Mouse (Mus musculus): Measurements from ENCODE around the gene Brk1. TPM values are rescaled to one million over a fixed set of nuclear protein-coding genes. Genes with fewer than 3 reads are reported as not detected.

Brk1 gene
- 206 and 208 TPM in 2 replicates for polyA plus RNA-seq (2016; fragmentation: Nextera tagmentation; extraction: Ambion mirVana)

GRCm38 (mm10) chr6:113604432-113605223 is at the start of gene Brk1:
Gene Brk1, plus strand, starts transcription at chr6:113604772.
- Histone ChIP-seq H3K4me3 (peak within 1 kb of the TSS; percentile 84), H3K27ac (peak within 1 kb of the TSS; percentile 92)
- WGBS, result under 1% methylated on average over 65 of the region's 65 CpGs

GRCm38 (mm10) chr6:113559736-113560135 is 44.8 kb upstream of the Brk1 start:
- peaks cover 83% of the 10 kb centered on the region for H3K36me3 ChIP-seq
- no peaks in the 10 kb centered on the region for H3K9me3 ChIP-seq (replicated peaks)
- H3K4me3 ChIP-seq, result no peak overlapping the region
- no peak overlapping the region for H3K27ac ChIP-seq
- no peaks in the 10 kb centered on the region for H3K27me3 ChIP-seq (ENCODE audit: low read depth, poor library complexity, severe bottlenecking)
- DNase-seq (ENCODE audit: low spot score), result no peak
- WGBS, result 88% methylated on average over 6 of the region's 6 CpGs
- H3K4me1 ChIP-seq, result no peaks in the 10 kb centered on the region

More at GRCm38 (mm10) chr6:113604432-113605223, at the start of gene Brk1:
- H3K9me3 ChIP-seq (replicated peaks), result no peaks in the 10 kb centered on the region
- H3K27me3 ChIP-seq (ENCODE audit: low read depth, poor library complexity, severe bottlenecking), result no peaks in the 10 kb centered on the region
- H3K4me1 ChIP-seq, result peaks cover 29% of the 10 kb centered on the region
- peaks cover 28% of the 10 kb centered on the region for H3K36me3 ChIP-seq
- DNase-seq (ENCODE audit: low spot score), result peak; percentile 90

- Histone ChIP-seq H3K4me3 (no peak overlapping the region), H3K27me3 (ENCODE audit: low read depth, poor library complexity, severe bottlenecking) (no peaks in the 10 kb centered on the region), H3K27ac (no peak overlapping the region), H3K4me1 (no peaks in the 10 kb centered on the region), H3K9me3 (replicated peaks) (no peaks in the 10 kb centered on the region), H3K36me3 (peaks cover 98% of the 10 kb centered on the region)
- DNase-seq (ENCODE audit: low spot score), result no peak
- WGBS, result 94% methylated on average over 1 of the region's 1 CpGs
These were observed 40.0 kb upstream of the Brk1 start for GRCm38 (mm10) chr6:113564557-113564956.

GRCm38 (mm10) chr6:113576044-113576443 is 28.5 kb upstream of the Brk1 start:
- DNase-seq (ENCODE audit: low spot score), result no peak
- Histone ChIP-seq H3K36me3 (peaks cover 80% of the 10 kb centered on the region), H3K9me3 (replicated peaks) (no peaks in the 10 kb centered on the region), H3K4me1 (no peaks in the 10 kb centered on the region), H3K27ac (no peak overlapping the region), H3K4me3 (no peak overlapping the region), H3K27me3 (ENCODE audit: low read depth, poor library complexity, severe bottlenecking) (no peaks in the 10 kb centered on the region)
- WGBS, result 97% methylated on average over 6 of the region's 6 CpGs

- no peak for DNase-seq (ENCODE audit: low spot score)
- H3K4me3 ChIP-seq, result no peak overlapping the region
- no peaks in the 10 kb centered on the region for H3K9me3 ChIP-seq (replicated peaks)
- H3K4me1 ChIP-seq, result no peaks in the 10 kb centered on the region
- no peak overlapping the region for H3K27ac ChIP-seq
- peaks cover 74% of the 10 kb centered on the region for H3K36me3 ChIP-seq
- no peaks in the 10 kb centered on the region for H3K27me3 ChIP-seq (ENCODE audit: low read depth, poor library complexity, severe bottlenecking)
- WGBS, result 93% methylated on average over 3 of the region's 3 CpGs
These were observed 25.3 kb upstream of the Brk1 start for GRCm38 (mm10) chr6:113579306-113579705.

- DNase-seq (ENCODE audit: low spot score), result no peak
- 95% methylated on average over 4 of the region's 4 CpGs for WGBS
- no peak overlapping the region for H3K4me3 ChIP-seq
These were observed 21.5 kb upstream of the Brk1 start for GRCm38 (mm10) chr6:113583023-113583422.

GRCm38 (mm10) chr6:113585065-113585464 is 19.5 kb upstream of the Brk1 start:
- WGBS, result 95% methylated on average over 5 of the region's 5 CpGs

More at GRCm38 (mm10) chr6:113583023-113583422, 21.5 kb upstream of the Brk1 start:
- Histone ChIP-seq H3K27ac (no peak overlapping the region), H3K36me3 (peaks cover 73% of the 10 kb centered on the region), H3K9me3 (replicated peaks) (no peaks in the 10 kb centered on the region), H3K4me1 (no peaks in the 10 kb centered on the region), H3K27me3 (ENCODE audit: low read depth, poor library complexity, severe bottlenecking) (no peaks in the 10 kb centered on the region)

GRCm38 (mm10) chr6:113586466-113587183 is 17.9 kb upstream of the Brk1 start:
- H3K4me3 ChIP-seq, result no peak overlapping the region
- no peak overlapping the region for H3K27ac ChIP-seq
- no peak for DNase-seq (ENCODE audit: low spot score)
- no peaks in the 10 kb centered on the region for H3K9me3 ChIP-seq (replicated peaks)
- H3K36me3 ChIP-seq, result peaks cover 70% of the 10 kb centered on the region
- H3K4me1 ChIP-seq, result no peaks in the 10 kb centered on the region
- H3K27me3 ChIP-seq (ENCODE audit: low read depth, poor library complexity, severe bottlenecking), result no peaks in the 10 kb centered on the region
- WGBS, result 82% methylated on average over 5 of the region's 5 CpGs

More at GRCm38 (mm10) chr6:113585065-113585464, 19.5 kb upstream of the Brk1 start:
- Histone ChIP-seq H3K4me1 (no peaks in the 10 kb centered on the region), H3K4me3 (no peak overlapping the region), H3K27me3 (ENCODE audit: low read depth, poor library complexity, severe bottlenecking) (no peaks in the 10 kb centered on the region), H3K9me3 (replicated peaks) (no peaks in the 10 kb centered on the region), H3K27ac (no peak overlapping the region), H3K36me3 (peaks cover 77% of the 10 kb centered on the region)
- DNase-seq (ENCODE audit: low spot score), result no peak

- Histone ChIP-seq H3K27ac (no peak overlapping the region), H3K36me3 (peaks cover 66% of the 10 kb centered on the region)
These were observed 11.9 kb upstream of the Brk1 start for GRCm38 (mm10) chr6:113592637-113593036.

GRCm38 (mm10) chr6:113597945-113598344 is 6.6 kb upstream of the Brk1 start:
- no peak overlapping the region for H3K4me3 ChIP-seq
- no peak overlapping the region for H3K27ac ChIP-seq
- H3K4me1 ChIP-seq, result peaks cover 8% of the 10 kb centered on the region
- WGBS, result 97% methylated on average over 4 of the region's 4 CpGs
- no peaks in the 10 kb centered on the region for H3K9me3 ChIP-seq (replicated peaks)
- H3K36me3 ChIP-seq, result peaks cover 36% of the 10 kb centered on the region
- H3K27me3 ChIP-seq (ENCODE audit: low read depth, poor library complexity, severe bottlenecking), result no peaks in the 10 kb centered on the region
- DNase-seq (ENCODE audit: low spot score), result no peak

More at GRCm38 (mm10) chr6:113592637-113593036, 11.9 kb upstream of the Brk1 start:
- no peaks in the 10 kb centered on the region for H3K9me3 ChIP-seq (replicated peaks)
- no peaks in the 10 kb centered on the region for H3K4me1 ChIP-seq
- no peak for DNase-seq (ENCODE audit: low spot score)
- WGBS, result 98% methylated on average over 2 of the region's 2 CpGs
- H3K4me3 ChIP-seq, result no peak overlapping the region
- H3K27me3 ChIP-seq (ENCODE audit: low read depth, poor library complexity, severe bottlenecking), result no peaks in the 10 kb centered on the region

- H3K4me3 ChIP-seq, result no peak overlapping the region
- no peak for DNase-seq (ENCODE audit: low spot score)
- peaks cover 23% of the 10 kb centered on the region for H3K36me3 ChIP-seq
- peaks cover 14% of the 10 kb centered on the region for H3K4me1 ChIP-seq
- WGBS, result 87% methylated on average over 5 of the region's 5 CpGs
- no peak overlapping the region for H3K27ac ChIP-seq
- H3K27me3 ChIP-seq (ENCODE audit: low read depth, poor library complexity, severe bottlenecking), result no peaks in the 10 kb centered on the region
- H3K9me3 ChIP-seq (replicated peaks), result no peaks in the 10 kb centered on the region
These were observed 4.7 kb upstream of the Brk1 start for GRCm38 (mm10) chr6:113599833-113600232.

GRCm38 (mm10) chr6:113600543-113601139 is 3.9 kb upstream of the Brk1 start, which contains the start of gene Fancd2os:
Gene Fancd2os, minus strand, starts transcription at chr6:113600715.
- no peaks in the 10 kb centered on the region for H3K9me3 ChIP-seq (replicated peaks)
- peaks cover 20% of the 10 kb centered on the region for H3K36me3 ChIP-seq
- DNase-seq (ENCODE audit: low spot score), result peak; percentile 48
- H3K27ac ChIP-seq, result peak within 1 kb of the TSS; percentile 46; the same call in 1 of the 2 replicates
- 47% methylated on average over 23 of the region's 23 CpGs for WGBS
- 0 out of 2 replicates have a peak within 1 kb of the TSS, but pooled peaks have one; percentile 15 for H3K4me3 ChIP-seq
- no peaks in the 10 kb centered on the region for H3K27me3 ChIP-seq (ENCODE audit: low read depth, poor library complexity, severe bottlenecking)
- H3K4me1 ChIP-seq, result peaks cover 21% of the 10 kb centered on the region
